Mouse (Mus musculus) gastrocnemius, adult 18-20 months (tissue): ENCODE measurements around the gene Actg1. TPM values are rescaled to one million over a fixed set of nuclear protein-coding genes. Genes with fewer than 3 reads are reported as not detected.

Experiments
- DNase-seq: peaks from one replicate; pipeline ENCODE4 v3.0.0; 2021; ENCODE audit warnings: low spot score
- total RNA-seq, 2 experiments: library from RNA; stranded (reverse); gene quantifications; 2 replicates each; pipeline ENCODE4 v1.2.3; 2021

The Actg1 gene
- total RNA-seq, 2 experiments from 2014 or later: 158 to 253 TPM

GRCm38 (mm10) chr11:120361295-120361694 is 13.0 kb upstream of the Actg1 start, which contains the start of gene Fscn2:
TSS of gene Fscn2 (plus strand) at chr11:120361534.
- DNase-seq: no peak

DNA sequence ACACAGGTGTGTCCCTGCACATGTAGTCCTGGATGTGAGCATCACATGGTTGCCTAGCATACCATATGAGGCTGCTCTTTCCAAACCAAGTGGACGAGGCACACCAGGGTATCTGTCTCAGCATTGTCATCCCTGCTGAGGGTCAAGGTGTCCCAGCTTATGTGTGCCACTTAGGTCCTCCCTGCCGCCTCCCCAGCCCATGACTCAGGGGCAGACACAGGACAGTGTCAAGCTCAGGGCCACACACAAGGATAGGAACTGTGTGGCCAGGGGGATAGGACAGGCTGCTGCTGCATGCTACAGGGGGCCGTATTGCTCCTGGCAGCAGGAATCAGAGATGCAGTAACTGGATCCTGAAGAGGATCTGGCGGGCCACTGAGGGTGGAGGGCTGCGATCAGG is 12.4 kb upstream of the Actg1 start:
- DNase-seq: no peak

- peak; percentile 92 for DNase-seq
These were observed 11.7 kb upstream of the Actg1 start for GRCm38 (mm10) chr11:120360062-120360461.

DNA sequence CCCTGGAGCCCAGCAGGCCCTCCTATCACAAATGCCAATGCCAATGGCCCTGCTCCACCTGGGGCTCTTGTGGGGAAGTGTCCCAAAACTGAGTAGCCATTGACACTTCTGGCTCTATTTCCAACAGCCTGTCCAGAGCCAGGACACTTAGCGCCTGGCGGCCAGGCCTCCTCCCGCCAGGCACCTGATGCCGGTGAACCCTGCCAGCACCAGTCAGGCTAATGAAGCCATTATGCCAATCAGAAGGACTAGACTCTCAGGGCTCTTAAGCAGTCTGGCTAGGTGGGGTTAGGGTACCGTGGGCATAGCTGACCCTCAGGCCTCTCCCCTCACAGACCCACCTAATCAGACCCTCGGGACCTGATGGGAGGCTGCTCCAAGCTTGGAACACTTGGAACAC is 11.0 kb upstream of the Actg1 start:
- peak; percentile 69 for DNase-seq

GRCm38 (mm10) chr11:120357791-120358401 is 9.6 kb upstream of the Actg1 start:
- peak; percentile 71 for DNase-seq

DNA sequence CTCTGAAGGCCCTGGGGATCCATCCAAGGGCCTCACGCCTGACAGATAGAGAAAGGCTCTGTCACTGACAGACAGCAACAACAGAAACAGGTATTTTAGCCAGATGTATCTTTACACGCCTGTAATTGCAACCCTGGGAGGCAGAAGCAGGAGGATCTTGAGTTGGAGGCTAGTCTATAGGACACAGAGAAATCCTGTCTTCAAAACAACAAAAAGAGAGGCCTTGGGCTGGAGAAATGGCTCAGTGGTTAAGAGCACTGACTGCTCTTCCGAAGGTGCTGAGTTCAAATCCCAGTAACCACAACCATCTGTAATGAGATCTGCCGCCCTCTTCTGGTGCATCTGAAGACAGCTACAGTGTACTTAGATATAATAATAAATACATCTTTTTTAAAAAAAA is 8.6 kb upstream of the Actg1 start:
- no peak for DNase-seq

DNA sequence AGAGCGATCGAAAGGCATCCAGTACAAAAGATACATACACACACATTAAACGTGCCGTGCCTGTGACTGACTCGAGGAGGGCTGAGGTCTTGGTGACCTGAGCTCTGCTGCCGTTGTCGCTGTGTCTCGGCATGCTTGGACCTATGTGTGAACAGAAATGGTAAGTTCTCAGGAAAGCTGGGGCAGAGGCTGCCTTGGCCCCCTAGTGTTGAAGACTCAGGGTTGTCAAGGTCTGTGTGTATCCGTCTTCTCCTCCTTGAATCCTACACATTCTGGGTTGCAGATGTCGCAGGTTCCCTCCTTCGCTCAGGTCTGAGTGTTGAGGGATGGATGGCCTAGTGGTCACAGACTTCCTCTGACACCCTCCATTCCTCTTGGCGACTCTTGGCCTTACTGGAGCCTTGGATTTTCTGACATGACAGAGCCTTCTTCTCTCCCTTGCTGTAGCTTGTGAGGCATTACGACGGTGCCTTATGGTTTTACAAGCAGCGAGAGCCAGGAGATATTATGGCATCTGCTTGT is 8.0 kb upstream of the Actg1 start:
- no peak for DNase-seq

DNA sequence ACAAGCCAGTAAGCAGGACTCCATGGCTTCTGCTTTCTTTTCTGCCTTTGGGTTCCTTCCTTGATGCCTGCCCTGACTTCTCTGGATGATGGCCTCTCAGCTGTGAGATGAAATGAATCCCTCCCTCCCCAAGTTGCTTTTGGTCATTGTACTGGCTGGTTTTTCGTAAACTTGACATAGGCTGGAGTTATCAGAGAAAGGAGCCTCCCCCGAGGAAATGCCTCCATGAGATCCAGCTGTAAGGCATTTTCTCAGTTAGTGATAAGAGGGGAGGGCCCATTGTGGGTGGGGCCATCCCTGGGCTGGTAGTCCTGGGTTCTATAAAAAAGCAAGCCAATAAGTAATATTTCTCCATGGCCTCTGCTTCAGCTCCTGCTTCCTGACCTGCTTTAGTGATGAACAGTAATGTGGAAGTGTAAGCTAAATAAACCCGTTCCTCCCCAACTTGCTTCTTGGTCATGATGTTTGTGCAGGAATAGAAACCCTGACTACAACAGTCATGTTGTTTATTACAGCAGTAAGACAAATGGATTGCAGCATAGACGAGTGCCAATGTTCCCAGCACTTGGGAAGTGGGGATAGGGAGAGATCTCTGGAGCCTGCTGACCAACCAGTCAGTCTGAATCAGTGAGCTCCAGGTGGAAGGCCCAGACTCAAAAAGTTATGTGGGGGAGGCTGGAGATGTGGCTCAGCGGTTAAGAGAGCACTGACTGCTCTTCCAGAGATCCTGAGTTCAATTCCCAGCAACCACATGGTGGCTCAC is 7.1 kb upstream of the Actg1 start:
- DNase-seq: no peak

- no peak for DNase-seq
These were observed 6.2 kb upstream of the Actg1 start for GRCm38 (mm10) chr11:120354304-120355276.

GRCm38 (mm10) chr11:120353500-120354303 is 5.4 kb upstream of the Actg1 start:
- DNase-seq: peak; percentile 90

- peak; percentile 41 for DNase-seq
These were observed 4.4 kb upstream of the Actg1 start for GRCm38 (mm10) chr11:120352571-120353290.

- peak; percentile 4 for DNase-seq
These were observed 3.7 kb upstream of the Actg1 start for GRCm38 (mm10) chr11:120352093-120352350.

- DNase-seq: peak; percentile 17
These were observed 3.1 kb upstream of the Actg1 start for GRCm38 (mm10) chr11:120351250-120352092.

GRCm38 (mm10) chr11:120350711-120351110 is 2.4 kb upstream of the Actg1 start:
- peak; percentile 46 for DNase-seq

DNA sequence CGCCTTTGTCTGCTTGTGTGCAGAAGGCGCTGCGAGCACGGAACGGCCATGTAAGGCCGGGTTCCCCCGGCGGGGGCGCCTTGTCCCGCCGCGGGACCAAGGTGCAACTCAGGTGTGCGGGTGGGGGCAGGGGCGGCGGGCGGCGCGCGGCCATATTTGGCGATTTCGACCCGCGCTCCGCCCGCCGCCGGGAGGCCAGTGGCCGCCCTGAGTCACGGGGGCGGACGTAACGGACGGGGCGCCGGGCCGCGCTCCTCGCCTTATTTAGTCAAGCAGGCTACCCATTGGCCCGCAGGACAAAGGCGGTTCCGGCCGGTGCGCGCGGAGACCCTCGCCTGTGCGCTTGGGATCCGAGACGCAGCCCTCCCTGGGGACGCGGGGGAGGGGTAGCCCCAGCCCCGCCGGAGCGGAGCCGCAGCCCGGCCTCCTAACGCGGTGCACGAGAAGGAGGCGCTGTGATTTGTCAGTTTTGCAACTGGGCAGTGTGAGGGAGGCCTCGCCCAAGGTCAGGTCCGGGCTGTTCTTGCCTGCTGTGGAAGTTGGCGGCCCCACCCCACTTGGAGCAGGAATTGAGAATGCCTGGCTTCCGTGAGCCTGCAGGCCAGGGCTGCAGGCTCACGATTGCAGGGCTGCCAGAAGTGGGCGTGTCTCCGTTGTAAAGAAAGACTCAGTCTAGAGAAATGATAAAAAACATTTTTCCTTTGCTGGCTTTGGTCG is 1.8 kb upstream of the Actg1 start:
- DNase-seq: peak; percentile 95

DNA sequence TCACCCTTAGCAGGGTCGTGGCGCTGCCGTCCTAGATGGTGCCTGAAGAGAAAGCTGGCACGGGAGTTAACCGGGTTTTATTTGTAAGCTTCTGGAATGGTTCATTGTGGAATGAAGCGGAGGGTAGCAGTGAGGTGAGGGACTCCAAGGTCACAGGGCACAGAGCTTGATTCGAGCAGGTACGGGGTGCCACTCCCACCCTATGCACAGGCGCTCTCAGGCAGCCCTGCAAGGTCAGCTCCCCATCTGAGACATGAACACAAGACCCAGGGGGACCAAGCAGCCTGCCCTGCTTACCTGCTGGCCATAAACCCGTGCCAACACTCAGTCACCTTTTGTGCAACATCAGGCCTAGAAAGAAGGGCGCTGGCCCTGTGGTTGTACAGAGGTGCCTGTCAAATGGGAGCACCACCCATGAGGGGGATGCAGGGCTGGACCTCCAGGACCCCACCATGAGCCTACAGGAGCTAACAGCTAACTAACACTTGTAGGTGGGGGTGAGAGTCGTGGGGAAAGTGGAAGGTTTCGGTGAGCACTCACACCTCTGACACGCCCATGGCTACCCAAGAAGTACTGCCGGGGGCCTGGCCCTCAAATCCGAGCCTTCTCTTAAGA is 1.1 kb upstream of the Actg1 start:
- peak; percentile 67 for DNase-seq

- no peak for DNase-seq
These were observed 485 bp upstream of the Actg1 start for GRCm38 (mm10) chr11:120348684-120349370.

DNA sequence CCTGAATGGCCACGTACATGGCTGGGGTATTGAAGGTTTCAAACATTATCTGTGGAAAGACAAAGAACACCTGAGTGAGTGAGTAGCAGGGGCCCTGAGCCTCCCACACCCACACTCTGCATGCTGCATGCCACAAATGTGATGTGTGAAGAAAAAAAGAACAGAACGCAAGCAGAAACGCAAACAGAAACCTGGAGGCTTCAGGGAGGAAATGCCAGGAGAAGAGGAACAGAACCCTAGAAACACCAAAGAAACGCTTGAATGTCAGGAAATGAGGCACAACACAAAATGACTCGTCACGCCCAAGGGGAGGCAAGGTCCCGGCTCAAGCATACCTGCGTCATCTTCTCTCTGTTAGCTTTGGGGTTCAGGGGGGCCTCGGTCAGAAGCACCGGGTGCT is 1.0 kb downstream of the Actg1 start:
- DNase-seq: peak; percentile 31
